Mouse (Mus musculus) c-Kit-positive CD71-positive TER-119-positive erythroid progenitor cells, embryonic 14.5 days (primary cell): ENCODE data around the gene Fa2h.
"Not testable (repeated sequence)": the region's sequence is repeated elsewhere in the genome, so short reads cannot be mapped to it uniquely, and the experiment has no call there.

Experiments used
- DNase-seq: peaks from one replicate; pipeline ENCODE4 v3.0.0-alpha.2; 2013; ENCODE audit warnings: low spot score

Fa2h gene

GRCm38 (mm10) chr8:111357433-111357832, 36.2 kb downstream of the Fa2h start:
- no peak for DNase-seq

GRCm38 (mm10) chr8:111353497-111353896, 40.1 kb downstream of the Fa2h start:
- DNase-seq: no peak

- DNase-seq: no peak
Observed at GRCm38 (mm10) chr8:111352289-111352688, 41.3 kb downstream of the Fa2h start.

GRCm38 (mm10) chr8:111350577-111350976, 43.0 kb downstream of the Fa2h start:
- no peak for DNase-seq

DNA sequence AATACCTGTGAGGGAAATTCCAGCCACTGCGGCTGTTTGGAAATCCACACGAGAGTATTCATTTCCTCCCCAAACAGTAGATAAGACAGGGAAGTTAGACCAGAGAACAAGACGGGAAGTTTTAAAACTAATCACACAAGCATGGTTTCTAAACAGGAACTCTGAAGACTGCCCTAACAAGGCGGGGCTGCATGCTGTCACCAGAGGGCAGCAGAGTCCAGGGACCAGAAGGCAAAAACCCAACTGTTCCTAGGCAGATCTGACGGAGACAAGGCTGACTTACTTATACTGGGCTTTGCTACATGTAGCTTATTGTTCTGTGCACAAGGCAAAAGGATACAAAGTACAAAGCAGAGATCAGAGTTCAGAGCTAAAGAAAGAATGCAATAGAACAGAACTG, 50.4 kb downstream of the Fa2h start:
- peak; percentile 58 for DNase-seq

DNA sequence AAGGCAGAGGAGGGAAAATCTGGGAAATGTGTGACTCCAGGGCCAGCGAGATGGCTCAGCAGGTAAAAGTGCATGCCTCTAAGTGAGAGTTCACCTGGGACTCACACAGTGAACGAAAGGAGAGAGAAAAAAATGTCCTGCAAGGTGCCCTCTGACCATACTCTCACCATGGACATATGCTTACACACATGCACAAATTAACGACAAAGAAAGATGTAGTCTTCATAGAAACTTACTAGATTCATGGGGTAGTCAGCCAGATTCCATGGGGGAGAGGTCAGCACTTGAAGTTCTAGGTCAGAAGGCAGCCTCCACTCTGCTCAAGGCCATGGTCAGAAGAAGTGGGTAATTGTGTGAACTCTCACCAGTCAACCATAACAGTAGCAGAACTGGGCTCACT, 53.4 kb downstream of the Fa2h start:
- DNase-seq: no peak

DNA sequence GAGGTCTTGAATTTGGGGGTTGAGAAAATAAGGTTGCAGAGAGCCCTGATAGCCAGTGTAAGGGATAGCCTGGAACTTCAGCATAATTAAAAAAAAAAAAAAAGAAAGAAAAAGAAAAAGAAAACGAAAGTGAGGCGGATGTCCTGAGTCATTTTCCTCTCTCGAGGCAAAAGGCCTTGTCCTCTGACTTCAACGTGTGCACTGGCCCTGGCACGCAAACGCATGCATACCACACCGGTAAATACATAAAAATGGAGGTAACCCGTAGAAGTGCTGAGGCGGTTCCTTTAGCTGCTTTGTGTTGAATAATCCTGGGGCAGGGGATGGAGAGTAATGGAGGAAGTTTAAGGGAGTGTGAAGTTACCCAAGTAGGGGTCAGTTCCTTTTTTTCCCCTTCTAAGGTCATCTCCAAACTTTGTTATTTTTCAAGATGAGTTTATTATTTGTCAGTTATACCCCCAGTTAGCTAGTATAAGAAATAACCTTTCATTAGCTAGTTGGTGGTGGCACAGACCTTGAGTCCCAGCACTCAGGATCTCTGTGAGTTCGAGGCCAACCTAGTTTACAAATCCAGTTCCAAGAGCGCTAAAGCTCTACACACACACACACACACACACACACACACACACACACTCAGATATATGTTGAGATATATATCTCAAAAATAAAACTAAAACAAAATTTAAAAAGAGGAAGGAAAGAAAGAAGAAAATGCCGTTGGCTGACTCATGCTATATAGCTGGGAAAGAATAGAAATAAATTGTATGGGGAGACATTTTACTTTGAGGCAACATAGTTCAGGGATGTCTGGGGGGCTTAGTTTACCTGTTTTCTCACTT, 55.0 kb downstream of the Fa2h start:
- no peak for DNase-seq

- DNase-seq: no peak
Observed at GRCm38 (mm10) chr8:111337890-111338347, 55.7 kb downstream of the Fa2h start, which contains the start of gene Mlkl. Gene Mlkl (minus strand): TSS chr8:111338177.

- no peak for DNase-seq
Observed at GRCm38 (mm10) chr8:111337311-111337889, 56.2 kb downstream of the Fa2h start.

- no peak for DNase-seq
Observed at GRCm38 (mm10) chr8:111336692-111337091, 56.9 kb downstream of the Fa2h start.

DNA sequence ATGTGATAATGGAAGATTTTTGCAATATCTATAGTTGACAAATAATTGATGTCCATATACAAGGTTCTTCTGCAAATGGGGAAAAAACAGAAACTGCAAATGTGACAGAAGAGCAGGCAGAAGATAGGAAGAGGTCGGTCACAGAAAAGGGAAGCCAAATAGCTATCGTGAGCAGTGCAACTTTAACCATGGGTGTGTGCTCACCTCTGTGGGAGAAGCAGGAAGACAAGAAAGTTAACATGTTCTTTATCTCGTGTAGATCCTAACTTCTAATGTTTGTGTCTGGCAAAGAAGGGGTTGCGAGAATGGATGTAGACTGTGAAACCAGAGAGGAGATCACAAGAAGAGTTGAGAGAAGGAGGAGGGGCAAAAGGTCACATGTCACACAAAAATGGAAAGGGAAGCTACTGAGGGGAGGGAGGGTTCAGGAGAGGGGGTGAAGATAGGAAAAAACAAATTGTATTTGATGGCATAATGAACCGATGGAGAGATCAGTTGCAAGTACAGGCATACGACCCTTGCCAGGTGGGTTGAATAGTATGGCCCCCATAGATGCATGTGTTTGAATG, 68.3 kb downstream of the Fa2h start:
- DNase-seq: no peak

DNA sequence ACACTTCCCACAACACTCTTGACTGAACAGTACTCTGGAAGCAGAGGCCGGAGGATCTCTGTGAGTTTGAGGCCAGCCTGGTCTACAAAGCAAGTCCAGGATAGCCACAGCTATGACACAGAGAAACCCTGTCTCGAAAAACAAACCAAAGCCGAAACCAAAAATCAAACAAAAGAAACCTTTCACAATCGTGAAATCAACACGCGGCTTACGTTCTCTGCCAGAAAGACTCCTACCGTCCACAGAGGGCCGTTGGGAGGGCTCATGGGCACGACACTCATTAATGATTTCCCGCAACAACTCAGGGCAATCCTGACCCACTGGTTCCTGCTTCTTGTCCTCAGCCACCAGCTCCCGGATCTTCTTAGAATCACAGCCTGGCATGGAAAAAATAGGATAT, 78.9 kb downstream of the Fa2h start:
- no peak for DNase-seq

DNA sequence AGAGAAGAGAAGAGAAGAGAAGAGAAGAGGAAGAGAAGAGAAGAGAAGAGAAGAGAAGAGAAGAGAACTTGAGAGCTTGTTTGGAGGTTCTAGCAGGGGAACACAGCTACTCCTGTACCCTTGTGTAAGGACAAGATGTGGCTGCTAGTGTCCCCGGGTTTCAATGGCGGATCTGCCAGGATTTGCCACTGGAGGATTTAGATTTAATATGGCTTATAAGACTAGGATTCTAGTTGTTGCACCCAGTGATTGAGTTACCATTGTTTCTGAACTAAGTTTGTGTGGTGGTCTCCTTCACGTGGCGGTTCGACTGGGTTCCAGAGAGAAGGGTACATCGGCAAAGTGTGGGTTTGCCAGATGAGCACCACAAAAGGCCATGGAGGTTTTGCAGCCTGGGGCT, 79.7 kb downstream of the Fa2h start:
- DNase-seq: not testable (repeated sequence)

- peak; percentile 70 for DNase-seq
Observed at GRCm38 (mm10) chr8:111312758-111313162, 80.9 kb downstream of the Fa2h start.

DNA sequence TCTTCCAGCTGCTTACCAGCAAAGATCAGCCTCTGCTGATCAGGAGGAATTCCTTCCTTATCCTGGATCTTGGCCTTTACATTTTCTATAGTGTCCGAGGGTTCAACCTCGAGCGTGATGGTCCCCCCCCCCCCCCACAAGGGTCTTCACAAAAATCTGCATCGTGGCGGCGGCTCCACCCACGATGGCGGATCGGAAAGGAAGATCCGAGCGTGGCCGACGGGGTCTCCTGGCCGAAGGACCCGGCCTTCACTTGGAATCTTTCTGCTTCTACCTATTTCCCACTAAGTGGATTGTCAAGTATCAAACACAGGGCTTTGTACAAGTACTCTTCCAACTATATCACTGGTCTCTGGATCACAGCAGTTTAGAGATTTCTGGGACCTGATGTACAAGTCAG, 83.6 kb downstream of the Fa2h start:
- DNase-seq: not testable (repeated sequence)

DNA sequence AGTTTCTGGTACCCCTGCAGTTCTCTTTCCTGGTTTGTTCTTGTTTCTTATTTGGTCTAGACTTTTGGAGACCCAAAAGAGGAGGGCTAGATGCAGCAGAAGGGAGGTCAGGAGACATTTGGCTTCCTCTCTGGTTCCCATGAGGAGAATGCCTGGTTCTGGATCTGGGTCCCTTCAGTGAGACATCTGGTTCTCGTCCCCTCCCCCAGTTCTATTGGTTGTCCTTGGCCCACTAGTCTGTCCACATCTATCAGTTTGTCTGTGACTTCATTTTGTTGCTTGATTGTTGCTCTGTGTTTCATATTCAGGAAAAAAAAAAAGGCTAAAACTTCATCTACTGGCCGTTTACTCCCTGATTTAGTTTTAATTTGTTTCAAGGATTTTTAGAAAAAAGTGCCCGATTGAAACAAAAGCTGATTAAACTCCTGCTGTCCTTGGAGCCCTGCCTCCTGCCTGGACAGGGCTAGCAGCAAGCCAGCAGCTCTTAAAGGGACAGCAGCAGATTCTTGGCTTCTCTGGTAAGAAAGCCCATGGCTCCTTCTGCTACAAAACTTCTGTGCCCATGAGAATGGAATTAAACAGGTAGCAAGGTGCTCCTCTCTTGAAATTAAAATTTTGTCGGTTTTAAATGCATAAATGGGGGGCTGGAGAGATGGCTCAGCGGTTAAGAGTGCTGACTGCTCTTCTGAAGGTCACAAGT, 88.4 kb downstream of the Fa2h start:
- DNase-seq: no peak

DNA sequence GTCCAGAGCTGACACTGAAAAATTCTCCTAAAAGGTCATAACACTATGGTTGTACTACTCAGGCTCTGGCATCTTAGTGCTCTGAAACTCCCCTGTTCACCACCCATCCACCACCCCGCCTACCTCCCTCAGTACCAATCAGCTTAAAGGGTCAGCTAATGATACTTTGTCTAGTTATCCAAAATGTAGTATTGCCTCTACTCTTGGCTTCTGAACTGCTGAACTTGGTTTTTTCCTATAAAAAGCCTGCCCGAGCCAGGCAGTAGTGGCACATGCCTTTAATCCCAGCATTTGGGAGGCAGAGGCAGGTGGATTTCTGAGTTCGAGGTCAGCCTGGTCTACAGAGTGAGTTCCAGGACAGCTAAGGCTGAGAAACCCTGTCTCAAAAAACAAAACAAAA, 89.3 kb downstream of the Fa2h start:
- DNase-seq: no peak

DNA sequence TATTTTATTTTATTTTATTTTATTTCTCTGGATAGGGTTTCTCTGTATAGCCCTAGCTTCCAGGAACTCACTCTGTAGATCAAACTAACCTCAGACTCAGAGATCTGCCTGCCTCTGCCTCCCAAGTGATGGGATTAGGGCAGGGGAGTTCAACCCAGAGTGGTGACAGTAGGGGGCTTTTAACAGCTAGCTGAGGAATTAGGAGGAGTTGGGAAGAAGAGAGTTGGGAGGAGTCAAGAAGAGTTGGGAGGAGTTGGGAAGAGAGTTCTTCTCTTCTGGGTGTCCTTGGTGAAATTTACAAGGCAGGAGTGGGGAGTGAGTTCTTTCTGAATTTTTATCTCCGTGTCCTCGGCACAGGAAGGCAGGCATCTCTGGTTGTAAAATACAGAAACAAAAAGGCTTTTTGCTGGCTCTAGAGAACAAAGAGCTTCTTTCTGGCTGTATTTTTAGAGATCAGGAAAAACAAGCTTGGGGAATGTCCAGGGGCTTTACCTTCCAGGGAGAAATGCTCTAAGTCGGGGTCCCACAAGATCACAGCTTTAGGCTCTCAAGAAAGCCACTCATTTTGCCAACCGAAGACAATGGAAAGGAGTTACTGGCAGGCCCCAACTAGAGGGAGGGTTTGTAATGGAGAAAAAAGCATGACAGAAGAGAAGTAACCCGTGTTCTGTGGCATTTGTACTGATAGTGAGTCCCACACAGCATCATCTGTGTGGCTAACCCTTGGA, 90.4 kb downstream of the Fa2h start:
- DNase-seq: not testable (repeated sequence)

- DNase-seq: no peak
Observed at GRCm38 (mm10) chr8:111300597-111301546, 92.8 kb downstream of the Fa2h start.

- DNase-seq: peak; percentile 94
Observed at GRCm38 (mm10) chr8:111299821-111300568, 93.6 kb downstream of the Fa2h start, which contains the start of gene Rfwd3. Gene Rfwd3 (minus strand): TSS chr8:111300222.
